Mouse (Mus musculus) CH12.LX (cell line): ENCODE data around the gene Cxcr1. TPM values are rescaled to one million over a fixed set of nuclear protein-coding genes. Genes with fewer than 3 reads are reported as not detected.

ENCODE experiments used
- DNase-seq: peaks from one replicate; pipeline ENCODE4 v3.0.0-alpha.2; 2013; ENCODE audit errors: extremely low read depth
- H3K27ac ChIP-seq: 2 replicates; pipeline ENCODE4 v1.5.1; 2012; ENCODE audit warnings: low read depth, mild to moderate bottlenecking, control low read depth, moderate library complexity; ENCODE audit not compliant: insufficient read depth
- H3K27me3 ChIP-seq: replicated peaks from 2 replicates; pipeline ENCODE3; 2012; ENCODE audit warnings: inconsistent platforms
- H3K36me3 ChIP-seq, 2 experiments: replicated peaks in 1 of 2; 2 replicates each; pipeline versions ENCODE3 to v1.6.1; 2012; ENCODE audit warnings: inconsistent platforms in 1 of 2, low read length in 1 of 2, mild to moderate bottlenecking in 1 of 2, mixed read lengths in 1 of 2, moderate library complexity in 1 of 2; ENCODE audit not compliant: control insufficient read depth in 1 of 2, insufficient read depth in 1 of 2
- H3K4me1 ChIP-seq, 2 experiments: 2 replicates each; pipeline ENCODE4 v1.6.1; 2012; ENCODE audit warnings: inconsistent platforms in 1 of 2, moderate library complexity in 1 of 2; ENCODE audit not compliant: insufficient read depth in 2 of 2, control insufficient read depth in 1 of 2
- H3K4me2 ChIP-seq: 2 replicates; pipeline ENCODE4 v1.6.1; 2012; ENCODE audit warnings: low read depth, mild to moderate bottlenecking, control low read depth; ENCODE audit not compliant: poor library complexity, insufficient read depth, severe bottlenecking
- H3K4me3 ChIP-seq, 3 experiments: fragments of 150-350 bp in 1 of 3; sonication (generic) in 1 of 3; replicated peaks in 1 of 3; 2 replicates each; pipeline versions ENCODE3 to v1.5.1; 2011 to 2012; ENCODE audit warnings: low read depth in 2 of 3, low read length in 2 of 3, mild to moderate bottlenecking in 2 of 3, moderate library complexity in 2 of 3, control low read depth in 1 of 3, improper control_type of control experiment in 1 of 3, inconsistent platforms in 1 of 3, mixed read lengths in 1 of 3; ENCODE audit not compliant: poor library complexity in 1 of 3
- H3K79me2 ChIP-seq: replicated peaks from 2 replicates; pipeline ENCODE4 v1.6.1; 2012; ENCODE audit warnings: mild to moderate bottlenecking, moderate library complexity; ENCODE audit not compliant: control insufficient read depth, poor library complexity, insufficient read depth, severe bottlenecking; ENCODE audit errors: extremely low read depth
- H3K9ac ChIP-seq: 2 replicates; pipeline ENCODE4 v1.6.1; 2012; ENCODE audit warnings: low read depth, mild to moderate bottlenecking, control low read depth, moderate library complexity; ENCODE audit not compliant: insufficient read depth
- H3K9me3 ChIP-seq: replicated peaks from 2 replicates; pipeline ENCODE3; 2012; ENCODE audit warnings: low read length, inconsistent platforms, mixed read lengths
- BHLHE40 ChIP-seq: IDR thresholded peaks from 2 replicates; pipeline ENCODE4 v1.6.1; 2011; ENCODE audit warnings: mild to moderate bottlenecking, low read depth, low read length, improper control_type of control experiment
- CHD1 ChIP-seq: IDR thresholded peaks from 2 replicates; pipeline ENCODE4 v1.6.1; 2012; ENCODE audit warnings: low read depth, low read length, improper control_type of control experiment, inconsistent platforms
- E2F4 ChIP-seq: IDR thresholded peaks from 2 replicates; pipeline ENCODE4 v1.6.1; 2011; ENCODE audit warnings: low read depth, low read length, improper control_type of control experiment; ENCODE audit not compliant: insufficient replicate concordance
- ELF1 ChIP-seq: IDR thresholded peaks from 2 replicates; pipeline ENCODE4 v1.6.1; 2014; ENCODE audit warnings: low read depth, mild to moderate bottlenecking, inconsistent platforms, low read length, improper control_type of control experiment
- EP300 ChIP-seq: IDR thresholded peaks from 2 replicates; pipeline ENCODE4 v1.6.1; 2011; ENCODE audit warnings: low read length, improper control_type of control experiment
- ETS1 ChIP-seq: conservative IDR thresholded peaks from 2 replicates; pipeline ENCODE4 v1.6.1; 2012; ENCODE audit warnings: low read depth, mild to moderate bottlenecking, inconsistent platforms, low read length, improper control_type of control experiment, moderate library complexity
- GABPA ChIP-seq: IDR thresholded peaks from 2 replicates; pipeline ENCODE4 v1.6.1; 2012; ENCODE audit warnings: low read depth, low read length, improper control_type of control experiment, inconsistent platforms; ENCODE audit not compliant: insufficient replicate concordance
- JUN ChIP-seq: IDR thresholded peaks from 2 replicates; pipeline ENCODE4 v1.6.1; 2011; ENCODE audit warnings: low read depth, mild to moderate bottlenecking, low read length, improper control_type of control experiment, moderate library complexity; ENCODE audit not compliant: insufficient read depth
- JUND ChIP-seq: conservative IDR thresholded peaks from 2 replicates; pipeline ENCODE4 v1.6.1; 2011; ENCODE audit warnings: low read depth, low read length, improper control_type of control experiment
- MAFK ChIP-seq: IDR thresholded peaks from 2 replicates; pipeline ENCODE4 v1.6.1; 2011; ENCODE audit warnings: low read length, improper control_type of control experiment; ENCODE audit not compliant: insufficient replicate concordance
- MEF2A ChIP-seq: IDR thresholded peaks from 2 replicates; pipeline ENCODE4 v1.6.1; 2014; ENCODE audit warnings: low read depth, mild to moderate bottlenecking, inconsistent platforms, low read length, improper control_type of control experiment, borderline replicate concordance
- MXI1 ChIP-seq: IDR thresholded peaks from 2 replicates; pipeline ENCODE4 v1.6.1; 2011; ENCODE audit warnings: mild to moderate bottlenecking, low read depth, low read length, improper control_type of control experiment
- PAX5 ChIP-seq: IDR thresholded peaks from 2 replicates; pipeline ENCODE4 v1.6.1; 2012; ENCODE audit warnings: low read length, inconsistent platforms, mixed read lengths
- POLR2A ChIP-seq: IDR thresholded peaks from 2 replicates; pipeline ENCODE4 v1.6.1; 2011; ENCODE audit warnings: low read depth, mild to moderate bottlenecking, improper control_type of control experiment, low read length
- RCOR1 ChIP-seq: conservative IDR thresholded peaks from 2 replicates; pipeline ENCODE4 v1.6.1; 2012; ENCODE audit warnings: low read depth, mild to moderate bottlenecking, inconsistent platforms, low read length, improper control_type of control experiment
- SIN3A ChIP-seq: IDR thresholded peaks from 2 replicates; pipeline ENCODE4 v1.6.1; 2012; ENCODE audit warnings: low read length, improper control_type of control experiment, inconsistent platforms
- UBTF ChIP-seq: IDR thresholded peaks from 2 replicates; pipeline ENCODE4 v1.6.1; 2012; ENCODE audit warnings: low read depth, mild to moderate bottlenecking, inconsistent platforms, low read length, improper control_type of control experiment, moderate library complexity
- ZKSCAN1 ChIP-seq: IDR thresholded peaks from 2 replicates; pipeline ENCODE4 v1.6.1; 2012; ENCODE audit warnings: low read depth, inconsistent platforms, low read length, improper control_type of control experiment, borderline replicate concordance
- ZNF384 ChIP-seq: IDR thresholded peaks from 2 replicates; pipeline ENCODE4 v1.6.1; 2012; ENCODE audit warnings: low read depth, low read length, improper control_type of control experiment, inconsistent platforms
- dilution Hi-C: fragments of 300-500 bp; cut with MboI; formaldehyde crosslinking; loops from 2 replicates; pipeline ENCODE4 v1.14.3; 2020; ENCODE audit warnings: low sequenced_read_pairs; ENCODE audit not compliant: extremely low pct_unique_long_range_greater_than_20kb, extremely low pct_ligation_motif_present
- in situ Hi-C: fragments of 300-500 bp; cut with MboI; formaldehyde crosslinking; loops from 3 replicates; pipeline ENCODE4 v1.14.3; 2019; ENCODE audit warnings: low sequenced_read_pairs, low pct_ligation_motif_present, low pct_unique_long_range_greater_than_20kb, mixed read lengths
- polyA plus RNA-seq: library from polyadenylated mRNA; unstranded; fragments of >175 nt; gene quantifications from 2 replicates; pipeline ENCODE4 v1.2.1, GENCODE M21; 2012; ENCODE audit warnings: low read depth; ENCODE audit not compliant: insufficient read length
- total RNA-seq, 2 experiments: library from RNA; depleted of rRNA; stranded (reverse); fragments of 300-350 nt in 1 of 2; fragments of >200 nt in 1 of 2; gene quantifications; 2 replicates each; pipeline ENCODE4 v1.2.3; 2012 to 2014

The Cxcr1 gene
- total and polyA plus RNA-seq, 3 experiments = not detected

GRCm38 (mm10) chr1:74199046-74199445 is 4.6 kb upstream of the Cxcr1 start:
- DNase-seq = no peak
- Histone ChIP-seq H3K4me1 (peaks cover 22 to 43% of the 10 kb centered on the region in 2 experiments), H3K9me3 (no peaks in the 10 kb centered on the region), H3K27me3 (no peaks in the 10 kb centered on the region), H3K4me2 (no peak overlapping the region), H3K4me3 (no peak overlapping the region), H3K36me3 (no peaks in the 10 kb centered on the region), H3K79me2 (no peaks in the 10 kb centered on the region), H3K9ac (no peak overlapping the region), H3K27ac (no peak overlapping the region)
- in situ Hi-C loops (no loop called here), dilution Hi-C loops (no loop called here)
- no peak for TF ChIP-seq MXI1
- TF ChIP-seq ZNF384 = no peak
- TF ChIP-seq GABPA = no peak
- TF ChIP-seq PAX5 = no peak
- no peak for TF ChIP-seq ELF1
- no peak for TF ChIP-seq JUN
- no peak for TF ChIP-seq BHLHE40
- no peak for TF ChIP-seq MEF2A
- TF ChIP-seq ETS1 = no peak
- TF ChIP-seq CHD1 = no peak
- no peak for TF ChIP-seq SIN3A
- TF ChIP-seq E2F4 = no peak
- TF ChIP-seq UBTF = no peak
- TF ChIP-seq RCOR1 = no peak
- no peak for TF ChIP-seq EP300
- TF ChIP-seq JUND = no peak
- TF ChIP-seq POLR2A = no peak
- no peak for TF ChIP-seq MAFK

DNA sequence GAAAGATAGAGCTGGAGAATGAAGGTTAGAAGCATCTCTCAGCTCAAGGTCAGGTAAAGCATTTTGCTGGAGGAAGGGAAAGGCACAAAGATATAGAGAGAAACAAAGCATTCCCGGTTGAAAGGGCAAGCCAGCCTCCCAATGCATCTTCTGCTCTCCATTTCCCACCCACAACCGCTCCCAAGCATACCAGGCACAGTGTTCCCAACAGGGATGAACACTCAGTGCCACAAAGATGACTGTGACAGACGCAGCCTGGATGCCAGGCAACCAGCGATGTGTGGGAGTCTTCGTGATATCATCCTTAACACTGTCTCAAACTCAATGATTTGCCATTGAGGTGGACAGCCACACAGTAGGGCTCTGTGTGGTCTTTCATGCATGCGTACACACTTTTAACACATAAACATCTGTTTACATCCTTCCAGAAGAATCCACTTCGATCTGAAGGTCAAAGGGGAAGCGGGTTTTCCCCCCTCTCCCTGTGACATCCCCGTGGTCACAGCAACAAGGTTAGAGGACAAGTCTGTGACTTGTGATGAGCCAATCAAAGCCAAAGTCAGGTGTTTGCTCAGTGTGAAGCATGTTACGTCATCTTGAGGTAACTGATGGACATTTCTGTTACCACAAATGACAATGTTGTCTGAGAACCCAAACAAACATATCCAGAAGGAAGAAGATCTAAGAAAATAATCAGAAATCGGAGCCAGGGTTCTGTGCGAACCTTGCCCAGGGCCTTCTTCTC is 3.5 kb upstream of the Cxcr1 start:
- TF ChIP-seq ZKSCAN1 (0 out of 2 replicates have a peak, but pooled peaks have one; percentile 12), JUN (no peak), MEF2A (no peak)
- Histone ChIP-seq H3K4me1 (peaks cover 22 to 43% of the 10 kb centered on the region in 2 experiments), H3K4me2 (no peak overlapping the region), H3K36me3 (no peaks in the 10 kb centered on the region), H3K9me3 (no peaks in the 10 kb centered on the region), H3K27ac (no peak overlapping the region), H3K9ac (no peak overlapping the region), H3K79me2 (no peaks in the 10 kb centered on the region), H3K27me3 (no peaks in the 10 kb centered on the region), H3K4me3 (no peak overlapping the region)
- dilution Hi-C loops = no loop called here
- in situ Hi-C loops = no loop called here
- DNase-seq = no peak
